Mouse (Mus musculus) hindbrain, postnatal 0 days (tissue): ENCODE measurements at regions not wholly inside any gene's neighbourhood (a gene's known extent, or its start where the extent isn't known, plus 50 kb on each side); places are given as distances from the start of the nearest gene placed in this dataset. TPM values are rescaled to one million over a fixed set of nuclear protein-coding genes. Genes with fewer than 3 reads are reported as not detected.

Experiments used
- ATAC-seq: fragments of 200-750 bp; cut with Nextera tagmentation; 2 replicates; pipeline ENCODE4 v1.8.0; 2017; ENCODE audit warnings: mild to moderate bottlenecking, moderate TSS enrichment, moderate library complexity
- DNase-seq: peaks from one replicate; pipeline ENCODE4 v3.0.0-alpha.2; 2015; ENCODE audit warnings: low spot score
- H3K27ac ChIP-seq: fragments of 300-500 bp; sonication (generic); 2 replicates; pipeline ENCODE4 v1.5.1; 2014; ENCODE audit warnings: mild to moderate bottlenecking
- H3K27me3 ChIP-seq: fragments of 300-500 bp; sonication (generic); 2 replicates; pipeline ENCODE4 v1.6.1; 2014; ENCODE audit warnings: low read length, mixed read lengths; ENCODE audit not compliant: insufficient read depth
- H3K36me3 ChIP-seq: fragments of 300-500 bp; sonication (generic); 2 replicates; pipeline ENCODE4 v1.6.1; 2014; ENCODE audit warnings: low read length, mixed read lengths; ENCODE audit not compliant: insufficient read depth
- H3K4me1 ChIP-seq: fragments of 300-500 bp; sonication (generic); 2 replicates; pipeline ENCODE4 v1.6.1; 2014; ENCODE audit warnings: antibody characterized with exemption, low read length, mixed read lengths; ENCODE audit not compliant: insufficient read depth
- H3K4me2 ChIP-seq: fragments of 300-500 bp; sonication (generic); 2 replicates; pipeline ENCODE4 v1.6.1; 2014; ENCODE audit warnings: low read depth, mild to moderate bottlenecking, low read length, moderate library complexity, mixed read lengths
- H3K4me3 ChIP-seq: fragments of 300-500 bp; sonication (generic); 2 replicates; pipeline ENCODE4 v1.5.1; 2014; ENCODE audit warnings: low read length
- H3K9ac ChIP-seq: fragments of 300-500 bp; sonication (generic); replicated peaks from 2 replicates; pipeline ENCODE4 v1.6.1; 2014; ENCODE audit warnings: mild to moderate bottlenecking, low read length, moderate library complexity, mixed read lengths
- H3K9me3 ChIP-seq: fragments of 300-500 bp; sonication (generic); 2 replicates; pipeline ENCODE4 v1.6.1; 2016; ENCODE audit warnings: low read length, mixed read lengths
- CTCF ChIP-seq: IDR thresholded peaks from 2 replicates; pipeline ENCODE4 v1.5.1; 2016; ENCODE audit warnings: antibody characterized with exemption, control low read depth, low read depth
- WGBS: fragments of 180-500 bp; shearing (Covaris S2); extraction: QIAGEN DNeasy Blood & Tissue Kit; methylation state at CpG from one replicate; pipeline ENCODE4 v1.1.7; 2014; 5-methylcytosine and 5-hydroxymethylcytosine counted together
- microRNA counts: library from miRNA; unstranded; fragments of <30 nt; microRNA quantifications from one replicate; lab custom pipeline; 2015
- microRNA-seq, 2 experiments: library from miRNA; unstranded; fragments of <30 nt; microRNA quantifications; one replicate each; pipeline ENCODE4; 2016

DNA sequence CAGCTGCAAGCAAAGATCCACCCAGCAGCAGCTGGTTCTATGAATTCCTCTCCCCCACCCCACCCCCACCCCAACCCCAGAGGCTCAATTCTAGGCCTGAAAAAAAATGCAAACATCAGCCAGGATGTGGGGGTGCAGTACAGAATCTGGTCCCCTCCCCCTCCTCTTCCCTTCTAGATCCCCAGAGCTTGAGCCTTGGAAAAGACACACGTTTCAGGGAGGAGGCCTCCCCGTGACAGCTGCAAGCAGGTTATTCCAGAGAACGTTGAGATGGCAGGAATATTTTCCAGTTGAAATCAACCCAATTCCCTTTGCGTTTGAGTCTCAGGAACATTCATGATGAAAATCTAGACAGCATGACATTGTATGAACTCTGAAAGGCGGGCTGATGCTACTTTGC, 86.2 kb upstream of the Cypt2 start:
- H3K27me3 ChIP-seq, result no peaks in the 10 kb centered on the region
- no peak overlapping the region for H3K27ac ChIP-seq
- no peaks in the 10 kb centered on the region for H3K9me3 ChIP-seq
- ATAC-seq, result no peak
- DNase-seq, result no peak
- WGBS, result 73% methylated on average over 5 of the region's 5 CpGs
- TF ChIP-seq CTCF, result no peak
- H3K4me2 ChIP-seq, result no peak overlapping the region
- no peak overlapping the region for H3K4me3 ChIP-seq
- H3K4me1 ChIP-seq, result no peaks in the 10 kb centered on the region
- H3K36me3 ChIP-seq, result no peaks in the 10 kb centered on the region
- no peak overlapping the region for H3K9ac ChIP-seq

- Histone ChIP-seq H3K4me2 (no peak overlapping the region), H3K36me3 (no peaks in the 10 kb centered on the region), H3K27me3 (no peaks in the 10 kb centered on the region), H3K27ac (no peak overlapping the region), H3K9ac (no peak overlapping the region), H3K9me3 (no peaks in the 10 kb centered on the region), H3K4me3 (no peak overlapping the region), H3K4me1 (no peaks in the 10 kb centered on the region)
- WGBS, result 55% methylated on average over 3 of the region's 3 CpGs
- DNase-seq (no peak), ATAC-seq (no peak)
- no peak for TF ChIP-seq CTCF
Observed at GRCm38 (mm10) chrX:105420976-105421375, 78.6 kb upstream of the Cypt2 start.

MicroRNA genes in the stretch of these regions (microRNA counts, 519-probe panel; counts per million panel counts)
- microRNA mmu-miR-325 (lab: Ali Mortazavi, UCI), result not detected

Small RNAs in the stretch of these regions (microRNA-seq; reads per million reads assigned to microRNA genes)
- 461 to 845 reads per million in 2 experiments for gene Mir325
